Mouse (Mus musculus): ENCODE results near the gene Ccnt2. TPM values are rescaled to one million over a fixed set of nuclear protein-coding genes. Genes with fewer than 3 reads are reported as not detected.

Ccnt2 gene
- 64.6 and 66.1 TPM in 2 replicates for polyA plus RNA-seq (2012; rRNA removed)

GRCm38 (mm10) chr1:127773803-127774500 lies at the start of gene Ccnt2:
Gene Ccnt2, plus strand, starts transcription at chr1:127774164.

GRCm38 (mm10) chr1:127729096-127729495 lies 44.9 kb upstream of the Ccnt2 start, which contains the start of gene Acmsd:
Gene Acmsd, plus strand, starts transcription at chr1:127729413.

GRCm38 (mm10) chr1:127854486-127855222 lies 80.7 kb downstream of the Ccnt2 start, which contains the start of gene Map3k19:
Gene Map3k19, minus strand, starts transcription at chr1:127855031.

Other genes starting within 250 kb of the Ccnt2 start
- 34.5 and 40.9 TPM in 2 replicates for gene Tmem163, start 94.6 kb upstream of the Ccnt2 start, polyA plus RNA-seq (2012; rRNA removed)
- gene Acmsd, start 44.8 kb upstream of the Ccnt2 start, polyA plus RNA-seq (2012; rRNA removed), result 0.03 and 0.04 TPM in 2 replicates
- gene Map3k19, start 80.9 kb downstream of the Ccnt2 start, polyA plus RNA-seq (2012; rRNA removed), result 0.43 and 0.48 TPM in 2 replicates
- 17.4 and 19.0 TPM in 2 replicates for gene Rab3gap1, start 94.6 kb downstream of the Ccnt2 start, polyA plus RNA-seq (2012; rRNA removed)

Data from central nervous system, embryonic 14 days (tissue).